Mouse (Mus musculus) stomach, postnatal 0 days (tissue): ENCODE measurements around the gene Tnik.

ENCODE experiments used
- CTCF ChIP-seq: IDR thresholded peaks from 2 replicates; pipeline ENCODE4 v1.5.1; 2016; ENCODE audit warnings: antibody characterized with exemption, low read depth, mild to moderate bottlenecking, moderate library complexity
- EP300 ChIP-seq: optimal IDR thresholded peaks from 2 replicates; pipeline ENCODE3; 2016; ENCODE audit warnings: antibody characterized with exemption

DNA sequence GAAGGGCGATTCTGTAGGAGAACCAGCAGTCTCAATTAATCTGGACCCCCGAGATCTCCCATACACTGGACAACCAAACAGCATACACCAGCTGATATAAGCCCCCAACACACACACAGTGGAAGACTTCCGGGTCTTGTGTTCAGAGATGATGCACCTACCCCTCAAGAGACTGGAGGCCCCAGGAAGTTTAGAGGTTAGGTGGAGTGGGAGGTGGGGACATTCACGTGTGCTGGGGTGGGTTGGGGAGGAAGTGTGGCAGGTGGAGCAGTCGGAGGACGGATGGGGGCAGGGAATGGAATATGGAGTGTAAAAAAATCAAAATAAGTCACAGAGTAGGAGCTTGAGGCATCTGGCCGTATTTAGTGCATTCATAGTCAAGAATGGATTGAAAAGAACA lies 7.3 kb upstream of the Tnik start:
- TF ChIP-seq CTCF (no peak), EP300 (no peak)
